Mouse (Mus musculus): ENCODE results near the gene Mllt10.
A peak's percentile ranks its signal among the peaks of the same experiment; 100 is the strongest.

Mllt10 gene

GRCm38 (mm10) chr2:18051831-18052170 is 3.2 kb upstream of the Mllt10 start:
- no peak for DNase-seq (ENCODE audit: low spot score in 2 of 2)

- no peak for DNase-seq (ENCODE audit: low spot score in 2 of 2)
These were observed 2.5 kb upstream of the Mllt10 start for GRCm38 (mm10) chr2:18052581-18052980.

GRCm38 (mm10) chr2:18053243-18053950 is 1.6 kb upstream of the Mllt10 start:
- no peak for DNase-seq (ENCODE audit: low spot score in 2 of 2)

- DNase-seq (ENCODE audit: low spot score in 2 of 2) = peak in 1 of 2 experiments; percentile 54
These were observed 996 bp upstream of the Mllt10 start for GRCm38 (mm10) chr2:18053951-18054530.

GRCm38 (mm10) chr2:18055929-18056785 is 1.1 kb downstream of the Mllt10 start:
- DNase-seq (ENCODE audit: low spot score in 2 of 2) = peak; percentile 93 to 95

- DNase-seq (ENCODE audit: low spot score in 2 of 2) = peak; percentile 93 to 96
These were observed 1.8 kb downstream of the Mllt10 start for GRCm38 (mm10) chr2:18056786-18057255.

GRCm38 (mm10) chr2:18057336-18058145 is 2.5 kb downstream of the Mllt10 start:
- DNase-seq (ENCODE audit: low spot score in 2 of 2) = peak; percentile 61 to 64

GRCm38 (mm10) chr2:18058146-18058708 is 3.2 kb downstream of the Mllt10 start:
- DNase-seq (ENCODE audit: low spot score in 2 of 2) = no peak

- no peak for DNase-seq (ENCODE audit: low spot score in 2 of 2)
These were observed 4.0 kb downstream of the Mllt10 start for GRCm38 (mm10) chr2:18059063-18059462.

GRCm38 (mm10) chr2:18059891-18060290 is 4.9 kb downstream of the Mllt10 start:
- DNase-seq (ENCODE audit: low spot score in 2 of 2) = no peak

- DNase-seq (ENCODE audit: low spot score in 2 of 2) = no peak
These were observed 5.4 kb downstream of the Mllt10 start for GRCm38 (mm10) chr2:18060396-18060795.

- DNase-seq (ENCODE audit: low spot score in 2 of 2) = peak; percentile 52 to 55
These were observed 8.8 kb downstream of the Mllt10 start for GRCm38 (mm10) chr2:18063763-18064251.

- DNase-seq (ENCODE audit: low spot score in 2 of 2) = peak; percentile 81 to 89
These were observed 9.4 kb downstream of the Mllt10 start for GRCm38 (mm10) chr2:18064356-18064858.

GRCm38 (mm10) chr2:18064941-18065707 is 10.1 kb downstream of the Mllt10 start:
- DNase-seq (ENCODE audit: low spot score in 2 of 2) = peak; percentile 68 to 72

GRCm38 (mm10) chr2:18065708-18066030 is 10.6 kb downstream of the Mllt10 start:
- DNase-seq (ENCODE audit: low spot score in 2 of 2) = no peak

GRCm38 (mm10) chr2:18066436-18066835 is 11.4 kb downstream of the Mllt10 start:
- DNase-seq (ENCODE audit: low spot score in 2 of 2) = no peak

GRCm38 (mm10) chr2:18068071-18068796 is 13.2 kb downstream of the Mllt10 start:
- DNase-seq (ENCODE audit: low spot score in 2 of 2) = no peak

- DNase-seq (ENCODE audit: low spot score in 2 of 2) = no peak
These were observed 16.9 kb downstream of the Mllt10 start for GRCm38 (mm10) chr2:18071947-18072346.

GRCm38 (mm10) chr2:18080182-18080860 is 25.3 kb downstream of the Mllt10 start:
- no peak for DNase-seq (ENCODE audit: low spot score in 2 of 2)
